Mouse (Mus musculus): ENCODE results near the gene Pde7b. TPM values are rescaled to one million over a fixed set of nuclear protein-coding genes. Genes with fewer than 3 reads are reported as not detected.

Pde7b gene
- total RNA-seq, 2 experiments from 2014 or later: 1.9 to 2.2 TPM

DNA sequence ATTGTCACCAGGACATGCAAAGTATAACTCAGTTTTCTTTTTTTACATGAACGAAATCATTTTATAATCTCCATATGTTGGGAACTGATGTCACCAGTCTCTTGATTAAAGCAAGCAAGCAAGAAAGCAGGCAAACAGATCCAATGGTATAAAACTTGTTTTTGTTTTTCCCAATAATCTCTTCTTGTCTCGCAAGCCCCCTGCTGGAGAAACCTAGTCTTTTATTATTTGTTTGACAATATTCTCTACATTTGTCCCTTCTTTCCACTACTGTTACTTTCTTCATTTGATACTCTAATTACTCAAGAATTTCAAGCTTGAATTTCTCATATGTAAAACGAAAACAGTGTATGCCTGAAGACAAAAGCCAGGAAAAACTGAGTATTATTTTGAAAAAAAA lies 220.1 kb downstream of the Pde7b start:
- no peak for ATAC-seq (replicated peaks; ENCODE audit: poor library complexity)

DNA sequence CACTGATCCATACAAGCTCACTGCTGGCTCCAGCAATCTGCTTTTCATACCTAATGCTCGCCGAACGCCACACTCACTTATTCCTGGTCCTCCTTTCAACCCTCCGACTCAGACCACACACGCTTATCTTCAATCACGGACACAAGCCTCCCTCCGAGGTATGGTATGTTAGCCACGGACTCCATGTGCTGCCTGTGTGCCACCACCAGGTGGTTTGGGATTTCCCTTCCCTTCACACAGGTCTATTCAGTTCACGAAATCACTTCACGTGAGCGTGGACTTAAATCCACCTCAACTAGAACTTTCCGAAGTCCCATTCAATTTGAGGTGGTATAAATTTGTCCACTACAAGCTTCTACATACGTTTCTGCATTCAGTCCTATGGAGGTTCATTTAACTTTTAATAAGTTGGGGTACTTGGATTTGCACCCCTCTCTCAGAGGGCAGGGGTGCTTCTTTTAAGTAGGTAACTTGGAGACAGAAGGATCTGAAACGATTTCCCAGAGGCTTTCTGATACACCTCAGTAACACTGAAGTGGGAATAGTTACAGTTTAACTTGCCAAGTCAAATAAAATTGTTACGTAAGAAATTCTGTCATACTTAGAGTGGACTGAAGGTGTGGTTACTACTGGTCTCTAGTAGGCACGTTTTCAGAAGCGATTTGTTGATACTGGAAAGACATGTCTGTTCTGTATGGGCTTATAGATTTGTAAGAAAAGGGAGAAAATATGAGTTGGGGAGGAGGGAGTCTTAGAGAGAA lies 221.4 kb downstream of the Pde7b start:
- no peak for ATAC-seq (replicated peaks; ENCODE audit: poor library complexity)

DNA sequence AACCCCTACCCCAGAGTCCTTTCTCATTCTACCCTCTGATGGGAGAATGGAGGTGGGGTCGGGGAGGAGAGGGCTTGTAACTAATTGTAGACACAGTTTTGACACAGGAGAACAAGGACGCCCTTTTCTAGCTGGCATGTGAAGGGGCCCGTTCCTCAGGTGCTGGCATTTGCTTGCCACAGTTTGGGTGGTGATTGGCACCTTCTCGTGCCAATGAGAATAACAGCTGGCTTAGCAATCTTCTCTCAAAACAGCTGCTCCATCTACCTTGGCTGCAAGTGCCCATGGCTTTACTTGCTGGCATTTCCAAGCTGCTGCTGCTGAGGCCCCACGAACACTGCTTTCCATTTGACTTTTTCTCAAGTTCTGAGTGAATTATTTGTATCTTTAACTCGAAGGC lies 223.7 kb downstream of the Pde7b start:
- no peak for ATAC-seq (replicated peaks; ENCODE audit: poor library complexity)

DNA sequence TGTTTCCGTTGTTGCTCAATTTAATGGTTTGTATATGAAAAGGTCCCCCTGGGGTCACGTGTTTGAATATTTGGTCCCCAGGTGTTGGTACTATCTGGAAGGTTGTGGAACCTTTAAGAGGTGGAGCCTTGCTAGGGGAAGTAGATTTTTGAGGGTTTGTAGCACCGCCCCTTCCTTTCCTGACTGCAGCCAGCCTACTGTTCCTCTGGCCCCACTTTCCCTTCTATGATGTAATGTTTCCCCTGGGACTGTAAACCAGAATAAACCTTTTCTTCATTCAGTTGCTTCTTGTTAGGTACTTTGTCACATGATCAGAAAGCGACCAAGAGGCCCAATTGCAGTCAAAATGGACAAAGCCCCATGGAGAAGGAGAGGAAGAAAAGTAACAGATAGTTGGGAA lies 229.8 kb downstream of the Pde7b start:
- peak; percentile 65 for ATAC-seq (replicated peaks; ENCODE audit: poor library complexity)

DNA sequence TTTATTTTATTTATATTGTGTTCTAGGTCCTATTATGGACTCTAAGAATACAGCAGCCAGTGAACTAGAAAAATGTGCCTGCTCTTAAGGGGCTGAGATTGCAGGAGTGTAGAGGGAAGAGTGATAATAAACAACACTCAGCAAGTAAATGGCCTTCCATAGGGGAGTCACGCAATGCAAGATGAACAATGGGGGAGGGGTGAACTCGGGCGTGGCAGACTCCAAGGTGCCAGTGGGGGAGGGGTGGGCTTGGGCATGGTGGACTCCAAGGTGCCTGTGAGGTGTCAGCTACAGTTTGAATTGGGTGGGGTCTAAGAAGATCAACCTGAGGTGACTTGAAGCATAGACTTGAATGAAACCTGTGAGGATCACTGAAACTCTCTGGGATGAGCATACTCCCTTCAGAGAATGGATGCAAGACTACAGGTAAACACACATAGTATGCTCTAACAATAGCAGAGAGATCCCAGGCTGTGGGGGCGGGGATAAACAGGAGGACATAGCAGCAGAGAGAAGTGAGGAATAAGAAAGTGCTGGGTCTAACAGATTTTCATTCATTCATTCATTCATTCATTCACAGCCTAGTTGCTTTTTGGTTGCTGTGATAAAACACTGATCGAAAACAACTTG lies 230.9 kb downstream of the Pde7b start:
- ATAC-seq (replicated peaks; ENCODE audit: poor library complexity): no peak

DNA sequence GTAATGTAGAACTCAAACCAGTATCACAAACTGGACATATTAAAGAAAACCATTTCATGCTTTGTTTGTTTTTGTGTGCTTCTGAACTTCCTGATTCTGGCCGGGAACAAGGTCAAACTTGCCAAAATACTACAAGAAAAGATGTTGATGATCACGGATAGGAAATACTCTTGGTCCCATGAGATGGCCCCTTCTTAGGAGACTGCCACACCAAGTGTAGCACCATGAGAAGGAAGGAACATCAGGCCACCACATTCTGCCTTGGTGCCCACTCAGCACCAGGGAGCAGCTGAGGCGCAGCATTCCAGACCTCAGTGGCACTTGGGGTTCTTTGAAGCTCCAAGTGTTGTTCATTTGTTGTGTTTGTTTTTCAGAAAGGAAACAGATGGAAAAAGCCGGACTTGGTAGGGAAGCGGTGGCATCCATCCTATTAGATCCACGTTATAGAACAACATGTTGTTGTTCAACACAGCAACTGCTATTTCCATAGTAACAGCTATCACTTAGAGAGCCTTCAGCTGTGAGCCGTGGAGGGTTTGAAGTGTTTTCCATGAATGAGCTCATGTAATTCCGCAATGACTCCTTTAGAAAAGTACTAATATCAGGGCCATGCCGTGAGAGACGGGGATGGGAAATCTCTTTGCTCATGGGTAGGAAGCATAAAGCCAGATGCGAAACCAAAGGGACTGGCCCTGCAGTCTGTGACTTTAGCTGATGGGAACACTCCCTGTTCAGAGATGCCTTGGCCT lies 232.5 kb downstream of the Pde7b start:
- no peak for ATAC-seq (replicated peaks; ENCODE audit: poor library complexity)

DNA sequence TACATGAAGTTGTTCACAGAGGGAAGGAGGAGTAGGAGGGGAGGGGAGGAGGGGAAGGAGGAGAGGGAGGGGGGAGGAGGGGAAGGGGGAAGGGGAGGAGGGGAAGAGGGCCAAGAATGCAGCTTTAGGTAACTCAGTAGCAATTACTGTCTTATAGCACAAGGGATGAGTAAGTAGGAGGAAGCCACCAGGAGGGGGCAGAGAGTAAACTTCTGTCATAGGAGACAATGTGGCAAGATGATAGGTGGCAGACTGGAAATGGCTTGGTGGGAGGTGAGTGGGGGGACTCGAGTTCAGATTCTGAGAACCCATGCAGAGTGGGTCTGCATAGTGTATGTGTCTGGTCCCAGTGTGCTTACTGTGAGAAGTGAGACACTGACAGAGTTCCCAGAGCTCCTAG lies 234.1 kb downstream of the Pde7b start:
- peak; percentile 55; the same call in 1 of the 2 replicates for ATAC-seq (replicated peaks; ENCODE audit: poor library complexity)

DNA sequence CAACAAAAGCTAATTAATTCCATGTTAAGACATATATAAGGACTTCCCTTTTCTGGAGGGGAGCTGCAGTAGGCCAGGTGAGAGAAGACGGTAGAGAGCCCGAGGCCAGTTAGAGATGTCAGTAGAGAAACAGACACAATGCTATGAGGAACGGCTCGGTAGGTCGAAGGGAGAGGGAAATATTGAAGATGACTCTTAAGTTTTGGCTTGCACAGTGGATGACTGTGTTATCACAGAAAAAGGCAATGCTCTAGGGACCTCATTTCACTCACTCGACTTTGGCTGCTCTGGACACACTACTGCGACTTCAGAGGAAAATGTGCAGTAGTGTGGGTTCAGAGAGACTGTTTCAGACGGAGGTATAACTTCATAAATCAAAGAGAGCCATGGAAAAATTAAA lies 234.6 kb downstream of the Pde7b start:
- ATAC-seq (replicated peaks; ENCODE audit: poor library complexity): no peak

DNA sequence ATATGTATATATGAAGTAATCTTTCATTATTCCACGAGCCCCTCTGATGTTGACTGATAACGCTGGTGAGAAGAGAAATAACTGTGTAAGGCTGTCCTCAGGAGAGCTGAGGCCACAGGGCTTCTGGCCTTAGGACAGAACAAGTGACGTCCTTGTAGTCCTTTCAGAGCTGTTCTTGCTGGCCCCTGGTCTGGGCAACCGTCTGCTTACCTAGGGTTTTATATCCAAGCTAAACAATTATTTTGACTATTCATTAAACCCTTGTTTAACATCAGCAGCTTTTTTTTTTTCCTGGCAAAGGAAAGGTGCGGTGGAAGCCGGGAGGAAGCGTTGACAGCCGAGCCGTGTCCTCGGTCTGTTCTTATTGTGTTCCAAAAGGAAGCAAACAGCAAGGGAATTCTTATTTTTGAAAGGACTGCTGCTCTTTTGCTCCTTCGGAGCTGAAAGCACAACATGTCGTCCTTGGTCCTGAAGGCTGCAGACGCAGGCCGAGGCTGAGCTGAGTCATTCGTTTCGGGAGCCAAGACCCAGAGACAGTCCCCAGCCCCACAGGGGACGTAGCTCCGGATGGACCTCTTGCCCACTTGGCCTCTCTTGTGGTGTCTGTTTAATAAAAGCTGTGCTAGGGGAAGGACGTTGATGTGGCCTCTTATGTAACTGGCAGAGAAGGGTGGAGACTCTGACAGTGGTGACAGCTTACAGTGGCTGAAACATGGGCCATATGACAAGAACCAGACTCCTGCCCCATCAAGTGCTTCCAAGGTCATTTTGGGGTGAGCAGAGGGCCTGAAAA lies 238.2 kb downstream of the Pde7b start:
- ATAC-seq (replicated peaks; ENCODE audit: poor library complexity): no peak

DNA sequence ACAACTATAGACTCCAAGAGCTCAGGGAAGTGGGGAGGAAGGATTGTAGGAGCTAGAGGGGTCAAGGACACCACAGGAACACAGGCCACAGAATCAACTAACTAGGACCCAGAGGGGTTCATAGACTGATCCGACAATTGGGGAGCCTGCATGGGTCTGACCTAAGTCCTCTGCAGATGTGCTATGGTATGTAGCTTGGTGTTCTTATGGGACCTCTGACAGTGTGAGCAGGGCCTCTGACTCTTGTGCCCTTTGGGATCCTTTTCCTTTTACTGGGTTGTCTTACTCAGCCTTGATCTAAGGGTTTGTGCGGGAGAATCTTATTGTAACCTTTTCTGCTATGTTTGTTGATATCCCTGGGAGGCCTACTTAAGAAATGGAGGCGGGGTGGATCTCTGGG lies 239.1 kb downstream of the Pde7b start:
- ATAC-seq (replicated peaks; ENCODE audit: poor library complexity): no peak

DNA sequence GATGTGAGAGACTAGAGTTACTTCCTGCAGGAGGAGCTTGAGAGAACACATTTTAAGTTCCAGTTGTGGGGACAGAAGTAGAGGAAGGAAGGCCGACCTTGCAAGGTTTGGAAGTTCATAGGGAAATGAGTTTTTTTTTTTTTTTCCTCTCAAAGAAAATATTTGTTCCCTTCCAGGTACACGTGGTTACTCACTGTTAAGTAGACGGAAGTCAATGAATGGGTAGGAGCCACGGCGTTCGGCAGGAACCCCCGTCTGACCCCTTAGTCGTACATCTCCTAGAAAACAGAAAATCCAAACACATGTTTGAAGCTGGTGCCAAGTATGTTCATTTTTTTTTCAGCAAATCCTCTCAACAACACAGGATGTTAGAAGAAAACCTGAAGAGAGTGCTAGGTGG lies 245.4 kb downstream of the Pde7b start:
- ATAC-seq (replicated peaks; ENCODE audit: poor library complexity): no peak

DNA sequence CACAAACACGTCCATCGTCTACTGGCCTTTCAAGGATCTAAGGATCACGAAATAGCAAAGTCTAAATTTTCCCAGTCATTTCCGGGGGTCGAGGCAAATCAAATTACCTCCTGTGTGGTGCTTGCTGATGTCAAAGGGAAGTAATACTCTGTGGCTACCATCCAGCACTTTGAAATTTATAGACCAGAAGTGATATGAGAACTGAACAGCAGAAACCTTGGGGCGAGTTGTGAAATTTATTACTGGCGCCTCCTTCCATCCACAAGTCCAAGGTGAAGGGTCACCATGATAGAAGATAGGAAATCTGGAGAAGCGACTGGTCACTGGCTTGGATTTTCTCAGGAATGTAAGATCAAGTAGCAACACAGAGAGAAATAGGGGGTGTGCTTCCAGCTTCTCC lies 246.4 kb downstream of the Pde7b start:
- no peak for ATAC-seq (replicated peaks; ENCODE audit: poor library complexity)

DNA sequence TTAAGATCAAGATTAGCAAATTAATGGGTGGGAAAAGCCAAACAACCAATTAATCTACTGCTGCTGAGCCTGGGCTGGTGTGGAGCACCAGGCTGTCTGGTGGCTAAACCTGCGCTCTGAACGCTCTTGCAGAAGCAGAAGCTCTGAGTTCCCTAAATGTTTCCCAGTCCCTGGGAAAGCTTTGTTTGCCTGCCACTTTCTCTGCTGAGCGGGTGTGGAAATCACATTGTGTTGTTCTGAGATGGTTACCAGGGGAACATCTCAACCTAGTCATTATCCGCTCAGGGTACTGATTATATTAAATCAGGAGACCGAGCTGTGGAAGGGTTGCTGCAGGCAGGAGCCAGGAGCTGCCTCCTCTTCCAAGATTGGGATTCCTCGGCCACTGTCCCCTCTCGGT lies 250.0 kb downstream of the Pde7b start:
- ATAC-seq (replicated peaks; ENCODE audit: poor library complexity): no peak

DNA sequence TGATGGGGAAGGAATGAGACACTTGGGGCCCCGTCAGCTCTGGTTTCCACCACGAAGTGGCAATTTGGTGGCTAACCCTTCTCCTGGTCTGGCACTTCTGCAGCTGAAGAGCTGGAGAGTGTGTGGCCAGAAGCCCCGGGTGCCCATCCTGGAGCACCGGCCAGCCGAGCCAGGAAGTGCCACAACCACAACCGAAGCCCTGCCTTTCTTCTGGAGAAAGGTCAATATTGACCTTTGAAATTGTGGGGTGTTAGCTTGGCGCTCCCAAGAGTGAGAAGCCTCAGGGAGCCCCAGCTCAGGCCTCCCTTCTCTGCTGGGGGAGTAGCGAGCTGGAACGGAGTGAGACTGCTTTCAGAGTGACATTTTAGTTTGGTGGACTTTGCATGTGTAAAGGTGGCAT lies 250.8 kb downstream of the Pde7b start:
- ATAC-seq (replicated peaks; ENCODE audit: poor library complexity): no peak

DNA sequence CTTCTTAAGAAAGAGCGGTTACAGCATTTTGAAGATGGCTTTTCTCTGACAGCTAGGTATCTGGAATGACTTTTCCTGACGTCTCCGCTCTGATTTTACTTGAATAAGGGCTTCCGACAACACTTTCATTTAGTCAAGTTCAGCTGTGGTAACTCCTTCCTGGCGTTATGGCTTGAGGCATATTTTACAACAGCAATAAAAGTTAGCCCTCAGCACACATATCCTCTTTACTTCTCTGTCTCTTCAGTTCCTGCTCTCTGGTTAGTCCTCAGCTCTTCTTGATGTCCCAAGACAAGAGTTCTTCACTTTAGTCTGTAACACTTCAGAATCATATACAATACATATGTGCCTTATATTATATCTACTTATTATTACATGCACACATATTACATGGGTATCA lies 251.4 kb downstream of the Pde7b start:
- ATAC-seq (replicated peaks; ENCODE audit: poor library complexity): no peak

DNA sequence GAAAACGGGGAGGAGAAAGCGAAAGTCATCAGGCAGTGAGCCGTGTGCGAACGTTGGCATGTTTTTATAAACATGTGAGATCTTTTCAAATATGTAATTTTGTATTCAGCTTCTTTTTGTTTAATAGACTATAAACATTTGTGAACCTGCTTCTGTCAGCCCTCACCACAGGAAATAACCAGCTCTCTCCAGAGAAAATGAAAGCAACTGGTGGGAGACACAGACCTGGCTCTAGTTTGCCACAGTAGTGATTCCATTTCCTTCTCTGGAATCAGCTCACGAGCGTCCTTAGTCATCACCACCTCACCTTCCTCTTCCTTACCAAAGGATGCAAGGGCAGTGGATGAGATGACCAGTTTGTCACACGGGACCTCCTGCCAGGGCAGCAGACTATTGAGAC lies 252.9 kb downstream of the Pde7b start:
- ATAC-seq (replicated peaks; ENCODE audit: poor library complexity): 0 out of 2 replicates have a peak, but pooled peaks have one; percentile 20

DNA sequence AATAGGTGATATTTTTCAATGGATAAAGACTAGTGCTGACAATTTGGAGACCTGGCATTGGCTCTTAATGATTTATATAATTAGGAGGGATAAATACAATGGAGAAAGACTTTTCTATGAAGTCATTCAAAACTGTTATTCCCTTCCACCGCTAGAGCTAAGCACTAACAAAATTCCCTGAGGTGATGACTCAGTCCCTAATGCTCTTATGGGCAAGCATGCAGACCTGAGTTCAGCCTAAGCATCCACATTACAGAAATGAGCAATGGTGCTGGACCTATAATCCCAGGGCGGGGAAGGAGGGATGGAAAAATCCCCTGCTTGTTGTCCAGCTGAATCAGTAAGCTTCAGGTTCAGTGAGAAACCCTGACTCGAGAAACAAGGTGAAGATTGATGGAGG lies 260.2 kb downstream of the Pde7b start:
- ATAC-seq (replicated peaks; ENCODE audit: poor library complexity): no peak

DNA sequence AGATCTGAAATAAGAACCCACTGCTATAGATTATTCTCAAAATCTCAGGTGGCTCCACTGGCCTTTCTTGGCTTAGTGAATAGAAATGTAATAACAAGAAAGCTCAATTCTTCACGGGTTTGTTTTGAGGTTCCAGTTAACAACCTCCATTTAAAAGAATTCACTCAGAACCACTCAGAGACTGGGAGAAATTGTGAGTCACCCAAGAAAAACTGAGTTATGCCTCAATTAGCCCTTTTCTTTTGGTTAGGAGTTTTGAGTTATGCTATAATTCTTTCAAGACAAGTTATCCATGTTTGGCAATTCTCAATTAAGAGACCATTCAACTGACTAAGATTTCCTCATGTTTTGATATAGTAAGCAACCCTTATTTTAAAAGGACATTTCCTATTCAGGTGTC lies 260.9 kb downstream of the Pde7b start:
- no peak for ATAC-seq (replicated peaks; ENCODE audit: poor library complexity)

DNA sequence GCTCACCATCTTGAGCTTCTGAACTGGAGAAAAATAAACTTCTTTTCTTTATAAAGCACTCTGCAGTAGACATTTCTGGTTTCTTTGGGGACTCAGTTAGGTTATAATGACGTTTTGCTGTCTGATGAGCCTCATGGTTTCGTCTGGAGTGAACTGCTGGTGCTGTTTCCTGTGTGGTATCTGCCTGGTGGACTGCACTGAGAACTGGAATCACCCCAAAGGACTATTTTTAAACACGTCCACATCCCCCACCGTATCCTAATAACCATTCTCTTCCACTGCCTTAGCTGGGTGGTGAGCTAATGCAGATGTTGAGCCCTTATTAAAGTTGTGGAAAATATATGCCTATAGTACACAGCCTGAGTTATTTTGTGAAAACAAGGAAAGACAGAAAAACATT lies 262.3 kb downstream of the Pde7b start:
- no peak for ATAC-seq (replicated peaks; ENCODE audit: poor library complexity)

DNA sequence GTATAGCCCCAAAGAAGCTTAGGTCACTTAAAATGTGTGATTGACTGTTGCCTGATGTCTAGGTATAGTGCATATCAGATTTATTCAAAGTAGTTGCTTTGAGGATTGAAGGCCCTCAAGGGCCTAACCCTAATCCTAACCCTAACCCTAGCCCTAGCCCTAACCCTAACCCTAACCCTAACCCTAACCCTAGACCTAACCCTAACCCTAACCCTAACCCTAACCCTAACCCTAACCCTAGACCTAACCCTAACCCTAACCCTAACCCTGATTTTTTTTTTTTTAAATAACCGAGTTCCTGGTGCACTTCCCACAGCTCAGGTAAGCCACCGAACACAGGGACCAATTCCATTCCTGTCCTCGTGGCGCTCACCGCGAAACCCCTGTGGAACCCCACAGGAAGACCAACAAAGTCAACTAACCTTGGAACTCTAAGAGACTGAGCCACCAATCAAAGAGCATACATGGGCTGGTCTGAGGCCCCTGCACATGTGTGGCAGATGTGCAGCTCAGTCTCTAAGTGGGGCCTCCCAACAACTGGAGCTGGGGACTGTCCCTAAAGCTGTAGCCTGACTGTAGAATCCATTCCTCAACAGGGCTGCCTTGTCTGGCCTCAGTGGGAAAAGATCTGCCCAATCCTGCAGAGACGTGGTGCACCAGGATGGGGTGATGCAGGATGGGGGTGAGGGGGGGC lies 265.1 kb downstream of the Pde7b start:
- no peak for ATAC-seq (replicated peaks; ENCODE audit: poor library complexity)

DNA sequence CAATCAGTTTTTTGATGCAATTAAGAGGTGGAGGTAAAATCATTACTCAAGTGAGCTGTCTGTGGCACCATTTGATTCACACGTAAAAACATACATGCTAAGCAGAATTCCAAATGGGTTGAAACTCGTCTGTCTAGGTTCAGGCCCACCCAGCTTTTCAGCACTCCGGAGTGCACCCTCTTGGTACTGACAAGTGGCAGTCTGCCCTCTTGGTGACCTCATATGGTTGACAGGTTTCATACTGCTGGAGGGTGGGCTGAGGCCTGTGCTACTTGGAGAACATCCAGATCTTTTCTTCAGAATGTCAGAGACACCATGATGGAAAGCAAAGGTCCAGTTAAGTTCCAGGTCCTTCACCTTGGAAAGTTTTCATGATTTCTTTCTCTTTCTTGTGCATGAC lies 265.7 kb downstream of the Pde7b start:
- no peak for ATAC-seq (replicated peaks; ENCODE audit: poor library complexity)

All from megakaryocyte progenitor cell, adult 5-6 weeks (primary cell).